Mouse (Mus musculus): ENCODE measurements around the gene Cdkl3. TPM values are rescaled to one million over a fixed set of nuclear protein-coding genes. Genes with fewer than 3 reads are reported as not detected.

The Cdkl3 gene
- polyA plus RNA-seq, 2 experiments: 9.5 to 12.3 TPM

DNA sequence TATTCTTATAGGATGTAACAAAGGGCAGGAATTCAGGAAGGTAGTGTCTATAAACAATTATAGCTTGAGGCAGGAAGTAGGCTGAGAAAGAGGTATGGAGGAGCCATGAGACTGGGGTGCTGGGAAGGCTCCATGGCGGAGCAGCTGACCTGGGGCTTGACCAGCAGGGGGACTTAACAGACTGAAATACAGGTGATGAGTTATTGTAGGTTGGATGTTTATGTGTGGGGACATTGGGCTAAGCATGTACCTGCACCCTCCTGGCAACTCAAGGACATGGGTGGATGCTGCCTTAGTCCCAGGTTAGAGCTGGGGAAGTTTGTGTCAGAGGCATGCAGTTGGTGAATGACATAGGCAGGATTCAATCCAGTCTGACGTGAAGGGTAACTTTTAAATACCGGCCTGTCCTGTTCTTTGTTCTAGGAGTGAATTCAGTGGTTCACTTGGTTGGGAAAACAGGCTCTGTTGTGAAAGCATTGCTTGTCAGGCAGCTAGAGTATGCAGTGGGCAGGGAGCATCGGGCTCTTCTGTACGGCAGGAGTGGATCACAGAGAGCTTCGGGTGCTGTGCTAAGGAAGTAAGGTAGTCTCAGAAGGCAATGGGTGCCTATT is 72.8 kb downstream of the Cdkl3 start:
- no peak overlapping the region for H3K4me3 ChIP-seq (replicated peaks; ENCODE audit: low read length)
- WGBS: 76% methylated on average over 6 of the region's 6 CpGs
- peaks cover 7% of the 10 kb centered on the region for H3K4me1 ChIP-seq (ENCODE audit: control insufficient read depth, insufficient read depth, low read length)
- H3K9me3 ChIP-seq (ENCODE audit: control insufficient read depth, low read length): no peaks in the 10 kb centered on the region
- no peak overlapping the region for H3K27ac ChIP-seq (replicated peaks; ENCODE audit: low read depth, low read length)
- ATAC-seq (ENCODE audit: low FRiP score, low read depth) (no peak), DNase-seq (ENCODE audit: low spot score) (no peak)
- TF ChIP-seq POLR2A (IDR thresholded peaks at IDR 0.05; ENCODE audit: borderline replicate concordance, extremely low read depth, insufficient read depth, insufficient read length): no peak
- no peak overlapping the region for H3K4me2 ChIP-seq (replicated peaks; ENCODE audit: low read depth, low read length, severe bottlenecking)
- no peak overlapping the region for H3K9ac ChIP-seq (ENCODE audit: low read depth, low read length, severe bottlenecking)
- H3K36me3 ChIP-seq (ENCODE audit: control insufficient read depth, insufficient read depth, low read length): no peaks in the 10 kb centered on the region
- H3K27me3 ChIP-seq (ENCODE audit: control insufficient read depth, insufficient read depth, low read length): no peaks in the 10 kb centered on the region

DNA sequence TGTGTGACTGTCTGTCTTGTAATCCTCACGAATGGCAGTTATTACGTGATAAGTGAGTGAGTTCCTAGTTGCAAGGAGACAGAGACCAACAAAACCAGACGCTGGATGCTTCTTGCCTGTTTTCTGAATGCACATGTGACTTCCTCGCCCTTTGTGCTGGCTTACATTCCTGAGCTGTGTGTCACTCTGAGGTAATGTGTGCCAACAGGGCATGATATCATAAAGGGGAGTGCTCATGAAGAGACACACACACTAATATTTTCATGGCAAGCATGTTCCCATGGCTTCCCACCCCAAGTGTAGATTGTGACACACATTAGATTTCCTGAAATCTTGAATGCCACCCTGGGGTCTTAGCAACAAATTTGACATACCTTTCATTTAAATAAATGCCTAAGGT is 73.9 kb downstream of the Cdkl3 start:
- Histone ChIP-seq H3K27ac (replicated peaks; ENCODE audit: low read depth, low read length) (no peak overlapping the region), H3K4me3 (replicated peaks; ENCODE audit: low read length) (no peak overlapping the region), H3K9ac (ENCODE audit: low read depth, low read length, severe bottlenecking) (no peak overlapping the region), H3K4me1 (ENCODE audit: control insufficient read depth, insufficient read depth, low read length) (peaks cover 7% of the 10 kb centered on the region), H3K36me3 (ENCODE audit: control insufficient read depth, insufficient read depth, low read length) (no peaks in the 10 kb centered on the region), H3K4me2 (replicated peaks; ENCODE audit: low read depth, low read length, severe bottlenecking) (no peak overlapping the region), H3K27me3 (ENCODE audit: control insufficient read depth, insufficient read depth, low read length) (no peaks in the 10 kb centered on the region), H3K9me3 (ENCODE audit: control insufficient read depth, low read length) (no peaks in the 10 kb centered on the region)
- ATAC-seq (ENCODE audit: low FRiP score, low read depth) (no peak), DNase-seq (ENCODE audit: low spot score) (no peak)
- WGBS: 82% methylated on average over 4 of the region's 4 CpGs
- no peak for TF ChIP-seq POLR2A (IDR thresholded peaks at IDR 0.05; ENCODE audit: borderline replicate concordance, extremely low read depth, insufficient read depth, insufficient read length)

DNA sequence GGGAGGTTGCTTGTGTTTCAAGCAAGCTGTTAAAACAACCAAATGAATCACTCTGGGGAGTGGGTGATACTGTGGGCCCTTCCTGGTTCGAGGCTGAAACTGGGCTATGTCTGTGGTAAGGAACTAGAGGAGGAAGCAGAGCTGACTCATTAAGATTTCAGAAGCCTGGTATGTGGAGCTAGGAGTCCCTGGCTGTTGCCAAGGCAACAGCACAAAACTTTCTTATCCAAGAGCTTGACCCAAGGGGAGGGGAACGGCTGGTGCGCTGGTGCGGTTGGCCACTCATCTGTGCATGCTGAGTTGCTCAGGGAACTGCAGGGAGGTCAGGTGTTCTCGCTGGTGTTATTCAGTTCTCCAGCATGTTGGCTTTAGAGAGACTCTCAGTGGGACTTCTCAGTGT is 76.0 kb downstream of the Cdkl3 start:
- 17% methylated on average over 5 of the region's 5 CpGs for WGBS
- H3K36me3 ChIP-seq (ENCODE audit: control insufficient read depth, insufficient read depth, low read length): no peaks in the 10 kb centered on the region
- ATAC-seq (ENCODE audit: low FRiP score, low read depth) (no peak), DNase-seq (ENCODE audit: low spot score) (no peak)
- H3K27me3 ChIP-seq (ENCODE audit: control insufficient read depth, insufficient read depth, low read length): no peaks in the 10 kb centered on the region
- TF ChIP-seq POLR2A (IDR thresholded peaks at IDR 0.05; ENCODE audit: borderline replicate concordance, extremely low read depth, insufficient read depth, insufficient read length): no peak
- peaks cover 7% of the 10 kb centered on the region for H3K4me1 ChIP-seq (ENCODE audit: control insufficient read depth, insufficient read depth, low read length)
- no peak overlapping the region for H3K9ac ChIP-seq (ENCODE audit: low read depth, low read length, severe bottlenecking)
- H3K4me2 ChIP-seq (replicated peaks; ENCODE audit: low read depth, low read length, severe bottlenecking): no peak overlapping the region
- H3K9me3 ChIP-seq (ENCODE audit: control insufficient read depth, low read length): no peaks in the 10 kb centered on the region
- no peak overlapping the region for H3K4me3 ChIP-seq (replicated peaks; ENCODE audit: low read length)
- H3K27ac ChIP-seq (replicated peaks; ENCODE audit: low read depth, low read length): no peak overlapping the region

DNA sequence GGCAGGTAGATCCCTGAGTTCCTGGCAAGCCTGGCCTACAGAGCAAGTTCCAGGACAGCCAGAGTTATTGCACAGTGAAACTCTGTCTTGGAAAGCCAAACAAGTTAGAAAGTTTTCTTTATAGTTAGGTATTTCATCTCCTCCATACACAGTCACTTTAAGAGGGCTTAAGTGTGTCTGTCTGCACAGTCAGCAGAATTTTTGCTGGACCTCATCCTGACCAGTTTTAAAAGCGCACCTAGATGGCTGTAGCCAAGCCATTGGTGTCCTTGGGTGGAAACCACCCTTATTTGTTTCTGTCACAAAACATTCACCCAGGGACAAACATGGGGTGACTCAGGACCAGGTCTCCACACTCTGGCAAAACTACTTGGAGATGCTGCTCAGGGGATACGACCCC is 76.6 kb downstream of the Cdkl3 start:
- Histone ChIP-seq H3K36me3 (ENCODE audit: control insufficient read depth, insufficient read depth, low read length) (no peaks in the 10 kb centered on the region), H3K4me1 (ENCODE audit: control insufficient read depth, insufficient read depth, low read length) (peaks cover 6% of the 10 kb centered on the region), H3K9ac (ENCODE audit: low read depth, low read length, severe bottlenecking) (no peak overlapping the region), H3K27me3 (ENCODE audit: control insufficient read depth, insufficient read depth, low read length) (no peaks in the 10 kb centered on the region), H3K4me2 (replicated peaks; ENCODE audit: low read depth, low read length, severe bottlenecking) (no peak overlapping the region), H3K4me3 (replicated peaks; ENCODE audit: low read length) (no peak overlapping the region), H3K9me3 (ENCODE audit: control insufficient read depth, low read length) (no peaks in the 10 kb centered on the region), H3K27ac (replicated peaks; ENCODE audit: low read depth, low read length) (no peak overlapping the region)
- ATAC-seq (ENCODE audit: low FRiP score, low read depth): no peak
- WGBS: 93% methylated on average over 2 of the region's 2 CpGs
- no peak for TF ChIP-seq POLR2A (IDR thresholded peaks at IDR 0.05; ENCODE audit: borderline replicate concordance, extremely low read depth, insufficient read depth, insufficient read length)
- DNase-seq (ENCODE audit: low spot score): no peak

DNA sequence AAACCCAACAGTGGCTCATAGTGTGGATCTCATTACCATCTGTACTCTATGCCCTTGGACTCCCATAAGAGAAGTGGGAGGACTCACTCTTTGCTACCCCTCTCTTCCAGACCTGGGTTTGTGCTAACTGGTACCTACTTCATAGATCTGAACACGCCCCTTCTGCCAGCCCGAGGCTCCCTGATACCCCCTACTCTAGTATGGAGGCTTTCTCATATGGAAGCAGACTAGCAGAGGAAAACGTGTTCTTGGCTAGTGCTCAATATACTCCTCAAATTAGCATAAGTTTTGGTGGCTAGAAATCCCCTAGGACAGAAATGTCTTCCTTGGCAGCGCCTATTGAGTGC is 81.8 kb downstream of the Cdkl3 start:
- ATAC-seq (ENCODE audit: low FRiP score, low read depth): no peak

More for the DNA sequence above, 81.8 kb downstream of the Cdkl3 start:
- Histone ChIP-seq H3K4me2 (replicated peaks; ENCODE audit: low read depth, low read length, severe bottlenecking) (no peak overlapping the region), H3K9me3 (ENCODE audit: control insufficient read depth, low read length) (no peaks in the 10 kb centered on the region), H3K36me3 (ENCODE audit: control insufficient read depth, insufficient read depth, low read length) (no peaks in the 10 kb centered on the region), H3K4me3 (replicated peaks; ENCODE audit: low read length) (no peak overlapping the region), H3K27me3 (ENCODE audit: control insufficient read depth, insufficient read depth, low read length) (no peaks in the 10 kb centered on the region), H3K4me1 (ENCODE audit: control insufficient read depth, insufficient read depth, low read length) (peaks cover 15% of the 10 kb centered on the region; the same call in 1 of the 2 replicates), H3K9ac (ENCODE audit: low read depth, low read length, severe bottlenecking) (no peak overlapping the region), H3K27ac (replicated peaks; ENCODE audit: low read depth, low read length) (no peak overlapping the region; the same call in 1 of the 2 replicates)
- WGBS: 69% methylated on average over 4 of the region's 4 CpGs
- DNase-seq (ENCODE audit: low spot score): no peak
- TF ChIP-seq POLR2A (IDR thresholded peaks at IDR 0.05; ENCODE audit: borderline replicate concordance, extremely low read depth, insufficient read depth, insufficient read length): no peak
